Mouse (Mus musculus): ENCODE measurements at regions not wholly inside any gene's neighbourhood (a gene's known extent, or its start where the extent isn't known, plus 50 kb on each side); places are given as distances from the start of the nearest gene placed in this dataset.

GRCm38 (mm10) chr10:67819534-67819933 lies 92.9 kb downstream of the Zfp365 start:
- Histone ChIP-seq H3K4me3 (replicated peaks; ENCODE audit: low read length) (no peak overlapping the region), H3K36me3 (replicated peaks; ENCODE audit: control insufficient read depth, insufficient read depth) (no peaks in the 10 kb centered on the region), H3K27me3 (ENCODE audit: control insufficient read depth, insufficient read depth, low read length) (no peaks in the 10 kb centered on the region), H3K4me1 (replicated peaks; ENCODE audit: control insufficient read depth, insufficient read depth, low read length) (no peaks in the 10 kb centered on the region), H3K9me3 (ENCODE audit: control insufficient read depth, low read length) (no peaks in the 10 kb centered on the region), H3K4me2 (replicated peaks) (no peak overlapping the region), H3K9ac (no peak overlapping the region), H3K27ac (no peak overlapping the region)
- DNase-seq (ENCODE audit: low spot score) (no peak), ATAC-seq (ENCODE audit: low FRiP score) (no peak)
- 81% methylated on average over 8 of the region's 8 CpGs for WGBS

DNA sequence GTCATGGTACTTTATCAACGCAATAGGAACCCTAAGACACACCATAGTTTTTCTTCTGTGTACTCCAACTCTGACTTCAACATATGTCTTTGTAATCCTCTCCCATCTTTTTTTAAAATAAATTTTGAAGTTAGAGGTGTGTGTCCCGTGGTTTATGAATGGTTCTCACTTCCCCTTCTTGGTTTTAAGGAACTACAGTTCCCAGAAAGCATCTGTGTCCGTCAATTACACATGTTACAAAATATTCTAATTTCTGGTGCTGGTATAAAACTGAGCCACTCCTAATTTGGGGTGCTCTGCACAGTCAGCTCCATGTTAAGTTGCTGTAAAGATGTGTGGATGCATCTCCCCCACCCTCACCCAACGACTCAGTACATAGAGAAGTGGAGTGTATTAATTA lies 98.6 kb downstream of the Zfp365 start:
- H3K4me3 ChIP-seq (replicated peaks; ENCODE audit: low read length): no peak overlapping the region
- H3K27ac ChIP-seq: no peak overlapping the region
- H3K4me1 ChIP-seq (replicated peaks; ENCODE audit: control insufficient read depth, insufficient read depth, low read length): no peaks in the 10 kb centered on the region
- no peaks in the 10 kb centered on the region for H3K27me3 ChIP-seq (ENCODE audit: control insufficient read depth, insufficient read depth, low read length)
- H3K9ac ChIP-seq: no peak overlapping the region
- no peak overlapping the region for H3K4me2 ChIP-seq (replicated peaks)
- no peaks in the 10 kb centered on the region for H3K9me3 ChIP-seq (ENCODE audit: control insufficient read depth, low read length)
- 86% methylated on average over 4 of the region's 4 CpGs for WGBS
- no peak for ATAC-seq (ENCODE audit: low FRiP score)
- no peaks in the 10 kb centered on the region for H3K36me3 ChIP-seq (replicated peaks; ENCODE audit: control insufficient read depth, insufficient read depth)
- DNase-seq (ENCODE audit: low spot score): no peak

- DNase-seq (ENCODE audit: low spot score) (peak; percentile 31), ATAC-seq (ENCODE audit: low FRiP score) (no peak)
- WGBS: 34% methylated on average over 4 of the region's 4 CpGs
- Histone ChIP-seq H3K4me1 (replicated peaks; ENCODE audit: control insufficient read depth, insufficient read depth, low read length) (no peaks in the 10 kb centered on the region), H3K4me3 (replicated peaks; ENCODE audit: low read length) (no peak overlapping the region), H3K36me3 (replicated peaks; ENCODE audit: control insufficient read depth, insufficient read depth) (no peaks in the 10 kb centered on the region), H3K9me3 (ENCODE audit: control insufficient read depth, low read length) (no peaks in the 10 kb centered on the region), H3K4me2 (replicated peaks) (no peak overlapping the region), H3K9ac (no peak overlapping the region), H3K27me3 (ENCODE audit: control insufficient read depth, insufficient read depth, low read length) (no peaks in the 10 kb centered on the region), H3K27ac (no peak overlapping the region)
Observed at GRCm38 (mm10) chr10:67805131-67805530, 107.3 kb downstream of the Zfp365 start.

GRCm38 (mm10) chr10:67804637-67805036 lies 107.8 kb downstream of the Zfp365 start:
- Histone ChIP-seq H3K9me3 (ENCODE audit: control insufficient read depth, low read length) (no peaks in the 10 kb centered on the region), H3K4me3 (replicated peaks; ENCODE audit: low read length) (no peak overlapping the region), H3K36me3 (replicated peaks; ENCODE audit: control insufficient read depth, insufficient read depth) (no peaks in the 10 kb centered on the region), H3K9ac (no peak overlapping the region), H3K27ac (no peak overlapping the region), H3K4me1 (replicated peaks; ENCODE audit: control insufficient read depth, insufficient read depth, low read length) (no peaks in the 10 kb centered on the region), H3K4me2 (replicated peaks) (no peak overlapping the region), H3K27me3 (ENCODE audit: control insufficient read depth, insufficient read depth, low read length) (no peaks in the 10 kb centered on the region)
- 47% methylated on average over 12 of the region's 12 CpGs for WGBS
- ATAC-seq (ENCODE audit: low FRiP score): no peak
- DNase-seq (ENCODE audit: low spot score): no peak

DNA sequence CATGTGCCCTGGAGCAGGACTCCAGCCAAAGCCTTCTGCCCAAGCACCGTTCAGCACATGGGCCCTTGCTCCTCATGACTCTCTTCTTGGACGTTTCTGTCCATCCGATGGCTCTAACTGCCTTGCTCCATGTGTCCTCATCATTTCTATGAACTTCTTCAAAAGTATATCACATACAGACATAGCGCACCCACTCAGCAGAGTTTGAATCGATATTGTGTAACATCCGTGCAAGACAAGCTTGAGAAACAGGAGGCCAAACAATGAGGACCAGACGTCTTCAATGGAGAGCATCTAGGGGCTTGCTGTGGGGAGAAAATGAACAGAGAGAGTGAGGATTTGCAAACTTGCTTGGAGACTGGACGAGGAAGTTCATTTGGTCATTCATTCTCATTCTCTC lies 110.3 kb downstream of the Zfp365 start:
- ATAC-seq (ENCODE audit: low FRiP score): no peak
- Histone ChIP-seq H3K4me1 (replicated peaks; ENCODE audit: control insufficient read depth, insufficient read depth, low read length) (no peaks in the 10 kb centered on the region), H3K9me3 (ENCODE audit: control insufficient read depth, low read length) (no peaks in the 10 kb centered on the region), H3K9ac (no peak overlapping the region), H3K4me3 (replicated peaks; ENCODE audit: low read length) (no peak overlapping the region), H3K27ac (no peak overlapping the region), H3K4me2 (replicated peaks) (no peak overlapping the region), H3K27me3 (ENCODE audit: control insufficient read depth, insufficient read depth, low read length) (no peaks in the 10 kb centered on the region), H3K36me3 (replicated peaks; ENCODE audit: control insufficient read depth, insufficient read depth) (no peaks in the 10 kb centered on the region)
- WGBS: 92% methylated on average over 8 of the region's 8 CpGs
- DNase-seq (ENCODE audit: low spot score): no peak

DNA sequence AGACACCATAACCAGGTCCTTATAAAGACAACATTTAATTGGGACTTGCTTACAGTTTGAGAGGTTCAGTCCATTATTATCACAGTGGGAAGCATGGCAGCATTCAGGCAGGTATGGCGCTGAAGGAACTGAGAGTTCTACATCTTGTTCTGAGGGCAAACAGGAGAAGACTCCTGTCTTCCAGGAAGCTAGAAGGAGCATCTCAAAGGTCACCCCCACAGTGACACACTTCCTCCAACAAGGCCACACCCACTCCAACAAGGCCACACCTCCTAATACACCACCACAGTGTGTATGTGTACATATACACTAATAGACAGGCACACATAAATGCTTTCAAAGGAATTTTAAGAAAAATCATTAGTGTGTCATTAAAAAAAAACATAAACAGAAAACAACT lies 110.8 kb downstream of the Zfp365 start:
- WGBS: 100% methylated on average over 1 of the region's 1 CpGs
- ATAC-seq (ENCODE audit: low FRiP score) (no peak), DNase-seq (ENCODE audit: low spot score) (no peak)
- Histone ChIP-seq H3K36me3 (replicated peaks; ENCODE audit: control insufficient read depth, insufficient read depth) (no peaks in the 10 kb centered on the region), H3K27ac (no peak overlapping the region), H3K4me1 (replicated peaks; ENCODE audit: control insufficient read depth, insufficient read depth, low read length) (no peaks in the 10 kb centered on the region), H3K9ac (no peak overlapping the region), H3K4me2 (replicated peaks) (no peak overlapping the region), H3K9me3 (ENCODE audit: control insufficient read depth, low read length) (no peaks in the 10 kb centered on the region), H3K27me3 (ENCODE audit: control insufficient read depth, insufficient read depth, low read length) (no peaks in the 10 kb centered on the region), H3K4me3 (replicated peaks; ENCODE audit: low read length) (no peak overlapping the region)

GRCm38 (mm10) chr10:67798991-67799390 lies 113.5 kb downstream of the Zfp365 start:
- DNase-seq (ENCODE audit: low spot score) (no peak), ATAC-seq (ENCODE audit: low FRiP score) (no peak)
- Histone ChIP-seq H3K9ac (no peak overlapping the region), H3K36me3 (replicated peaks; ENCODE audit: control insufficient read depth, insufficient read depth) (no peaks in the 10 kb centered on the region), H3K4me1 (replicated peaks; ENCODE audit: control insufficient read depth, insufficient read depth, low read length) (no peaks in the 10 kb centered on the region), H3K27me3 (ENCODE audit: control insufficient read depth, insufficient read depth, low read length) (no peaks in the 10 kb centered on the region), H3K27ac (no peak overlapping the region), H3K9me3 (ENCODE audit: control insufficient read depth, low read length) (no peaks in the 10 kb centered on the region), H3K4me3 (replicated peaks; ENCODE audit: low read length) (no peak overlapping the region), H3K4me2 (replicated peaks) (no peak overlapping the region)
- 26% methylated on average over 10 of the region's 10 CpGs for WGBS

- DNase-seq (ENCODE audit: low spot score) (no peak), ATAC-seq (ENCODE audit: low FRiP score) (no peak)
- H3K36me3 ChIP-seq (replicated peaks; ENCODE audit: control insufficient read depth, insufficient read depth): no peaks in the 10 kb centered on the region
- H3K4me2 ChIP-seq (replicated peaks): no peak overlapping the region
- 72% methylated on average over 3 of the region's 3 CpGs for WGBS
- no peak overlapping the region for H3K9ac ChIP-seq
- no peak overlapping the region for H3K4me3 ChIP-seq (replicated peaks; ENCODE audit: low read length)
- no peaks in the 10 kb centered on the region for H3K9me3 ChIP-seq (ENCODE audit: control insufficient read depth, low read length)
- H3K27ac ChIP-seq: no peak overlapping the region
- H3K27me3 ChIP-seq (ENCODE audit: control insufficient read depth, insufficient read depth, low read length): no peaks in the 10 kb centered on the region
- no peaks in the 10 kb centered on the region for H3K4me1 ChIP-seq (replicated peaks; ENCODE audit: control insufficient read depth, insufficient read depth, low read length)
Observed at GRCm38 (mm10) chr10:67793206-67793605, 119.3 kb downstream of the Zfp365 start.

GRCm38 (mm10) chr10:67789651-67790050 lies 122.8 kb downstream of the Zfp365 start:
- H3K27me3 ChIP-seq (ENCODE audit: control insufficient read depth, insufficient read depth, low read length): no peaks in the 10 kb centered on the region
- ATAC-seq (ENCODE audit: low FRiP score): no peak

GRCm38 (mm10) chr10:67788116-67788515 lies 124.3 kb downstream of the Zfp365 start:
- no peaks in the 10 kb centered on the region for H3K4me1 ChIP-seq (replicated peaks; ENCODE audit: control insufficient read depth, insufficient read depth, low read length)
- no peaks in the 10 kb centered on the region for H3K36me3 ChIP-seq (replicated peaks; ENCODE audit: control insufficient read depth, insufficient read depth)
- H3K4me3 ChIP-seq (replicated peaks; ENCODE audit: low read length): no peak overlapping the region
- H3K9ac ChIP-seq: no peak overlapping the region
- DNase-seq (ENCODE audit: low spot score): no peak
- no peaks in the 10 kb centered on the region for H3K9me3 ChIP-seq (ENCODE audit: control insufficient read depth, low read length)
- H3K4me2 ChIP-seq (replicated peaks): no peak overlapping the region
- no peak for ATAC-seq (ENCODE audit: low FRiP score)
- H3K27me3 ChIP-seq (ENCODE audit: control insufficient read depth, insufficient read depth, low read length): no peaks in the 10 kb centered on the region
- 86% methylated on average over 6 of the region's 6 CpGs for WGBS
- no peak overlapping the region for H3K27ac ChIP-seq

More at GRCm38 (mm10) chr10:67789651-67790050, 122.8 kb downstream of the Zfp365 start:
- H3K9me3 ChIP-seq (ENCODE audit: control insufficient read depth, low read length): no peaks in the 10 kb centered on the region
- no peak overlapping the region for H3K4me2 ChIP-seq (replicated peaks)
- no peak overlapping the region for H3K9ac ChIP-seq
- no peaks in the 10 kb centered on the region for H3K4me1 ChIP-seq (replicated peaks; ENCODE audit: control insufficient read depth, insufficient read depth, low read length)
- WGBS: 77% methylated on average over 12 of the region's 12 CpGs
- no peak for DNase-seq (ENCODE audit: low spot score)
- H3K27ac ChIP-seq: no peak overlapping the region
- no peak overlapping the region for H3K4me3 ChIP-seq (replicated peaks; ENCODE audit: low read length)
- no peaks in the 10 kb centered on the region for H3K36me3 ChIP-seq (replicated peaks; ENCODE audit: control insufficient read depth, insufficient read depth)
